Mouse (Mus musculus) heart, adult 9 months (tissue): ENCODE measurements at regions not wholly inside any gene's neighbourhood (a gene's known extent, or its start where the extent isn't known, plus 50 kb on each side); places are given as distances from the start of the nearest gene placed in this dataset.
A peak's percentile ranks its signal among the peaks of the same experiment; 100 is the strongest.

Source experiments
- DNase-seq, 2 experiments: peaks; one replicate each; pipeline ENCODE4 v3.0.0; 2022; ENCODE audit warnings: low spot score in 2 of 2

GRCm38 (mm10) chr8:46898697-46899445 is 87.8 kb upstream of the Enpp6 start:
- peak in 1 of 2 experiments; percentile 62 for DNase-seq

GRCm38 (mm10) chr8:46900826-46901225 is 85.9 kb upstream of the Enpp6 start:
- DNase-seq: no peak

- no peak for DNase-seq
These were observed 82.0 kb upstream of the Enpp6 start for GRCm38 (mm10) chr8:46904731-46905130.

GRCm38 (mm10) chr8:46907390-46907789 is 79.3 kb upstream of the Enpp6 start:
- DNase-seq: no peak

GRCm38 (mm10) chr8:46908186-46908585 is 78.5 kb upstream of the Enpp6 start:
- no peak for DNase-seq

GRCm38 (mm10) chr8:46913956-46914355 is 72.7 kb upstream of the Enpp6 start:
- no peak for DNase-seq

GRCm38 (mm10) chr8:46920071-46920470 is 66.6 kb upstream of the Enpp6 start:
- no peak for DNase-seq

GRCm38 (mm10) chr8:46921075-46921474 is 65.6 kb upstream of the Enpp6 start:
- no peak for DNase-seq

GRCm38 (mm10) chr8:46921585-46921984 is 65.1 kb upstream of the Enpp6 start:
- no peak for DNase-seq

- DNase-seq: peak in 1 of 2 experiments; percentile 41
These were observed 61.7 kb upstream of the Enpp6 start for GRCm38 (mm10) chr8:46924787-46925548.

- no peak for DNase-seq
These were observed 58.0 kb upstream of the Enpp6 start for GRCm38 (mm10) chr8:46928718-46929117.

- DNase-seq: no peak
These were observed 57.0 kb upstream of the Enpp6 start for GRCm38 (mm10) chr8:46929678-46930077.

- peak in 1 of 2 experiments; percentile 48 for DNase-seq
These were observed 55.4 kb upstream of the Enpp6 start for GRCm38 (mm10) chr8:46931267-46931666.

GRCm38 (mm10) chr8:46933256-46933655 is 53.4 kb upstream of the Enpp6 start:
- DNase-seq: no peak

GRCm38 (mm10) chr8:46934254-46934653 is 52.4 kb upstream of the Enpp6 start:
- DNase-seq: peak; percentile 70 to 76

GRCm38 (mm10) chr8:46934898-46935297 is 51.8 kb upstream of the Enpp6 start:
- DNase-seq: peak; percentile 76 to 78

GRCm38 (mm10) chr8:46936039-46936438 is 50.6 kb upstream of the Enpp6 start:
- DNase-seq: peak in 1 of 2 experiments; percentile 34
